Mouse (Mus musculus) MEL-GATA-1-ER (cell line): ENCODE measurements around the gene Erg28.

ENCODE experiments used
- DNase-seq: peaks from one replicate; pipeline ENCODE4 v3.0.0-alpha.2; 2012; ENCODE audit warnings: low read depth; ENCODE audit errors: extremely low read depth

The Erg28 gene

GRCm38 (mm10) chr12:85824438-85825264, at the start of gene Erg28, which contains the start of gene Ttll5:
TSS of gene Erg28 (minus strand) at chr12:85824550.
TSS of gene Ttll5 (plus strand) at chr12:85824659.
- peak; percentile 93 for DNase-seq

GRCm38 (mm10) chr12:85869423-85869822, 45.1 kb upstream of the Erg28 start:
- DNase-seq = no peak

DNA sequence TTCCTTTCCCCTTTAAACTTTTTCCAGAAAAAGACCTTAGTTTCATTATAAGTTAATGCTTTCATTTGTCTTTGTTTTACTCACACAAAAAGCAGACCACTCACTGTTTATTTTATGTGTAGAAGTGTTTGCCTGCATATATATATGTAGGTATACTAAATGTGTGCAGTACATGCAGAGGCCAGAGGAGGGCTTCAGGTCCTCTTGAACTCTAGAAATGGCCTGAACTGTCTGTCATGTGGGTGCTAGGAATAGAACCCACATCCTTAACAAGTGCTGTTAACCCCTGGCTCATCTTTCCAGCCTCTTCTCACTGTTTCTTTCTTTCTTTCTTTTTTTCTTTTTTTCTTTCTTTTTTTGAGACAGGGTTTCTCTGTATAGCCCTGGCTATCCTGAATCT, 42.8 kb upstream of the Erg28 start:
- DNase-seq = no peak

- no peak for DNase-seq
Measured at GRCm38 (mm10) chr12:85866624-85867023, 42.3 kb upstream of the Erg28 start.

GRCm38 (mm10) chr12:85865526-85865925, 41.2 kb upstream of the Erg28 start:
- DNase-seq = no peak

DNA sequence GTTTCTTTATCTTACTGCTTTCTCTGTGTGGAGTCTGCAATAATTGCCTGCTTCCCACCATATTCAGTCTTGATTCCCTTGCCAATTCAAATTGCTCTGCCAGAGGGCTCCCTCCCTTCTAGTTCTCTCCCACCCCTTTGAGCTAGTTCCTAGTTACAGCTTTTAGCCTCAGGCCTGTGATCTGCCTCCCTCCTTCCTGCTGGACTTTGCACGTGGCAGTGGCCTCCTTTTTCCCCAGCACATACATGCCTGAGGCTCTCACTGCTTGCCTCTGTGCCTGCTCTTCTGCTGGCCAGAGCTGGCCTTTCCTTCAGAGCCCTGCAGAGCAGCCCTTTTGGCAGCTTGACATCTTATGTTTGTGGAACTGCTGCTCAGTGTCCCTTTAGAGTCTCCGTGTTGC, 38.2 kb upstream of the Erg28 start:
- no peak for DNase-seq

- no peak for DNase-seq
Measured at GRCm38 (mm10) chr12:85859511-85860189, 35.3 kb upstream of the Erg28 start.

DNA sequence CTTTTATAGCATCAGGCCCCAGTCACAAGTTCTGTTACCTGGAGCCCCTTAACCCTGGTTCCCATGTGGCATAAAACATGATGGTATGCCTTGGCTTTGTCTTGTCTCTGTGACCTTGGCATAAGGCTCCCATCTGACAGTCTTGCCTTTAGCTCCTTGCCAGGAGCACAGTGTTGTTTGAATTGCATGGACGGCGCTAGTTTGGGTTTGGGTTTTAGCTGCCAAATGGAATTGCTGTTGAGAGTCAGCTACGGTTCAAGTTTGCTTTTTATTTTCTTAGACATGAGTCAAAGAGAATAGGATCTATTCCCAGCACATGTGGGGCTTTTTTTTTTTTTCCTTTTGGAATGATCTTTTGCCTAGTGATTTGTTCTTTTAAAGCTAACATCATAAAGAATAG, 34.8 kb upstream of the Erg28 start:
- DNase-seq = no peak

DNA sequence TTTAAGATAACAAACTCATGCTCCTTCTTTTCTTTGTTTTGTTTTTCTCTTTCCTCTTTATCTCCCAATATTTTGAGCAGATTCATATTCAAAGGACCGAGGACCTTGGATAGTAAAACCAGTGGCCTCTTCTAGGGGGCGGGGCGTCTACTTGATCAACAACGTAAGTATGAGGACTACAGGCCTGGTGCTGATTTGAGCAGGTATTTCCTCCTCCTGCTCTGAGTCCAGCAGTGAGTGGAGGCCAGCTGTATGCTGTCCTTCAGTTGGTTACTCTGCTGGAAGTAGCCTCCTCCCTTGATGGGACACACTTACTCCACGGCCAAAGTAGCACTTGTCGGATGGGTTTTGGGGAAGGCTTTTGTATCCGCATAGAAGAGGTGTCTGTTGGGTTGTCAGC, 33.0 kb upstream of the Erg28 start:
- DNase-seq = no peak

DNA sequence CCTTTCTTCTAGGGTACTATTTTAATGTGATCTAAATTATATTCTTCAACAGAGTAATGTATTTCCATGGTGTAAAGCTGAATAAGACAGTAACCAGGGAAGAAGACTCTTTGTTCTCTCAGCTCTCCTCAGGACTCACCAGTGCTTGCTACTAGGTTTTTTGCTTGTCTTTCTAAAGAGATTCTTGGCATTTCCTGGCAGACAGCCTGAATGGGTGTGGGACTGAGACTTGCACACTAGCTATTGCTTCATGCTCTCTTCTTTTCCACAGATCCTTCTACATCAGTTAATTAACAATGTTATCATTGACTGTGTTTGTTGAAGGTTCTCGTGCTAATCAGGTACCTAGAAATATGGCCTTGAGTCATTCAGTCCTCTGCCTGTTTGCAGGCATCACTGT, 29.9 kb upstream of the Erg28 start:
- no peak for DNase-seq

DNA sequence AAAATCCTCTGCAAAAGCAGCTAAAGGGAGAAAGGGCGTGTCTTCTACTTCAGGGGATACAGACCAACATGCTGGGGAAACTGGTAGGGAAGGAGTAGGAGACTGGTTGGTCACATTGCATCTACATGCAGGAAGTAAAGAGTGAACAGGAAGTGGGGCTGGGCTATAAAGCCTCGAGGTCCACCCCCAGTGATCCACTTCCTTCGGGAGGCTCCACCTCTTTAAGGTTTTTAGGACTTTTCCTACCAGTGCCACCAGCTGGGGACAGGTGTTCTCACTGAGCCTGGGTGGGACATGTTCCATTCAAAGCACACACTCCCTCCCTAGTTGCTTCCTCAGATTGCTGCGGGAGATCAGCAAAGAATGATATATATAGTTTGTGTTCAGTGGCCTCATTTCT, 29.5 kb upstream of the Erg28 start:
- no peak for DNase-seq

- no peak for DNase-seq
Measured at GRCm38 (mm10) chr12:85850661-85851060, 26.3 kb upstream of the Erg28 start.

GRCm38 (mm10) chr12:85848164-85848958, 24.0 kb upstream of the Erg28 start:
- DNase-seq = no peak

GRCm38 (mm10) chr12:85839371-85840000, 15.1 kb upstream of the Erg28 start:
- DNase-seq = no peak

DNA sequence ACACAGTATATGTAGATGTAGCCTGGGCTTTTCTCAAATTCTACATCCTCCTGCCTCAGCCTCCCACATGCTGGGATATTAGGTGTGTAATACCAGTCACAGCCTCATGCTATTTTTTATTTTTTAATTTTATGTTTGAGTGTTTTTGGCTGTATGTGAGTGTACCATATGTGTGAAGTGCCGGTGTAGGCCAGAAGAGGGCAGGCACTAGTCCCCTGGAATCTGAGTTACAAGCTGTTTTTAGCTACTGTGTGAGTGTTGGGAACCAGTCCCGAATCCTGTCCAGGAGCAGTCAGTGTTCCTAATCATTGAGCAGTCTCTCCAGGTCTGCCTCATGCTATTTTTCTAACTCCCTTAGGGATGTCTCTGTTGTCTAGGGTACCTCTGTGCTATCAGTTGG, 13.4 kb upstream of the Erg28 start:
- DNase-seq = no peak

DNA sequence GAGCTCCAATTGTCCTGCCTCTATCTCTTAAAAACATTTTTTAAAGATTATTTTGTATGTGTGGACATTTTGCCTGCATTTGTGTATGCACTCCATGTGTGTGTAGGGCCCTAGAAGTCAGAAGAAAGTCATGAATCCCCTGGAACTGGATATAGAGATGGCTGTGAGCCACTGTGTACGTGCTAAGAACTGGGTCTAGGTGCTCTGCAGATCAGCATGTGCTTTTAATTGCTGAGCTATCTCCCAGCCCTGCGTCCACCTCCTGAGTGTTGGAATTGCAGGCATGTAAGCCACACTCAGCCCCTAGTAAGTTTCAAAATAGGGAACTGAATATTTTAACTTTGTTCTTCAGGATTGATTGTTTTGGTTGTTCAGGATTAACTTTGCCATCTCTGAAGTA, 10.2 kb upstream of the Erg28 start:
- no peak for DNase-seq

DNA sequence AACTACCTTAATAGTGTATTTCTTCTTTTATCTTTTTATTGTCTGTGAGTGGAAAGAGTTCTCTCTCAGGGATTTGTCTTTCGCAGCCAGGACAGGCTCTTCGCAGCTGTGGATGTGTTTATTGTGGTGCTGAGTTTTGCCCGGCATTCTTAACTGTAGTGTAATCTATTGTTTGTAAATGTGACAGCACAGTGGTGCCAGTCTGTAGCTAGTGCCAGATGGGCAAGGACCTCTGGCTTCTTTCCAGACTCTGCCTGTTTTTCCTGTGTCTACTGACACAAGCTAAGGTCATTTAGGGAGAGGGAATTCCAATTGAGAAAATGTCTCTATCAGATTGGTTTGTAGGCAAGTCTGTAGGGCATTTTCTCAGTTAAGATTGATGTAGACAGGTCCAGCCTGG, 6.3 kb upstream of the Erg28 start:
- no peak for DNase-seq

DNA sequence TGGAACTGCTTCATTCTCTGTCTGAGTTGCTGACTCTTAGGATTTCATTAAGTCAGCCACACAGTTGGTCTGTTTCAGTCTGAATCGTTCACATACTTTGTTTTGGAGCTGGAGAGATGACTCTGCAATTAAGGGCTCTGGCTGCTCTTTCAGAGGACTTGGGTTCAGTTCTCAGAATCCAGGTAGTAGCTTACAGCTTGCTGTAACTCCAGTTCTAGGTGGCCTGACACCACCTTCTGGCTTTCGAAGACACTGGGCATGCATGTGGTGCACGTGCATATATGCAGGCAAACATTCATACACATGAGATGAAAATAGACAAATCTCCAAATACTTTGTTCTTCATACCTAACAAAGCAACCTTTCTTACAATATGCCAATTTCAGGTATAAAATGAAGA, 5.5 kb upstream of the Erg28 start:
- DNase-seq = no peak

DNA sequence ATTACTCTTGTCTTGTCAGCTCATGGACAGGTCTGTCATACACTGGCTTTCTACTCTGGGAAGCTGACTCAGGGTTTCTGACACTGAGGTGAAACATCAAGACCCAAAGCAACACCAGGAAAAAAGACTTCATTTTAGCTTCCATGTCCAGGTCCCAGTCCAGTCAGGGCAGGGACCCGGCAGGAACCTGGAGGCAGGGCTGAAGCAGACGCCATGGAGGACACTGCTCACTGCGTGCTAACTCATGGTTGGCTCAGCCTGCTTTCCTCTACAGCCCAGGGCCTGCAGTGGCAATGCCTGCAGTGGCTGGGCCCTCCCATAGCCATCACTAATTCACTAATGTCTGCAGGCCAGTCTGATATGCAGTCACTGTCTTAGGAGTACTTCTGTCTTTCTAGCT, 4.5 kb upstream of the Erg28 start:
- no peak for DNase-seq

- no peak for DNase-seq
Measured at GRCm38 (mm10) chr12:85825822-85826221, 1.5 kb upstream of the Erg28 start.

- no peak for DNase-seq
Measured at GRCm38 (mm10) chr12:85825361-85825760, 1.0 kb upstream of the Erg28 start.

DNA sequence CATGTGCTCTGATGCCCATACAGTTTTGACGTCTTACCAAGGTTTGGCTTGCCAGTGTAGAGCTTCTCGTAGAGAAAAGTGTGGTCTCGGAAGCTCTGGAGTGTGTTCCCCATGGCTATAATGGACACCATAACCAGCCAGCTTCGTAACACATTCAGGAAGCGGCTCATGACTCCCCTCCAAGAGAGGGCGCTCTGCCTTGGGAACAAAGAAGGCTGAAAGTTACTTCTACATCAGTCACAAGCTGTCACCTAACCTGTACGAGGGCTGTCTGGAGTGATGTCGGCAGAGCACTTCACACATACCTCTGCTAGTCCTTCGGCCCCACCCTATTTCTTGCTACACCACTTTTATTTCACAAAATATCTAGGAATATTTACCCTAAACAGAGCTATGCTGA, 2.3 kb downstream of the Erg28 start:
- no peak for DNase-seq
